Mouse (Mus musculus) ovary, postnatal 14 days (tissue): ENCODE data around the gene Fam98c.

Source experiments
- DNase-seq: peaks from one replicate; pipeline ENCODE4 v3.0.0; 2022; ENCODE audit warnings: low spot score

The Fam98c gene

GRCm38 (mm10) chr7:29108992-29109955, 46.8 kb downstream of the Fam98c start:
- DNase-seq = peak; percentile 48
